Mouse (Mus musculus) CH12.LX (cell line): ENCODE measurements around the gene Ndst2. TPM values are rescaled to one million over a fixed set of nuclear protein-coding genes. Genes with fewer than 3 reads are reported as not detected.

Experiments used
- DNase-seq: peaks from one replicate; pipeline ENCODE4 v3.0.0-alpha.2; 2013; ENCODE audit errors: extremely low read depth
- H3K27ac ChIP-seq: 2 replicates; pipeline ENCODE4 v1.5.1; 2012; ENCODE audit warnings: low read depth, mild to moderate bottlenecking, control low read depth, moderate library complexity; ENCODE audit not compliant: insufficient read depth
- H3K27me3 ChIP-seq: replicated peaks from 2 replicates; pipeline ENCODE3; 2012; ENCODE audit warnings: inconsistent platforms
- H3K36me3 ChIP-seq, 2 experiments: replicated peaks in 1 of 2; 2 replicates each; pipeline versions ENCODE3 to v1.6.1; 2012; ENCODE audit warnings: inconsistent platforms in 1 of 2, low read length in 1 of 2, mild to moderate bottlenecking in 1 of 2, mixed read lengths in 1 of 2, moderate library complexity in 1 of 2; ENCODE audit not compliant: control insufficient read depth in 1 of 2, insufficient read depth in 1 of 2
- H3K4me1 ChIP-seq, 2 experiments: 2 replicates each; pipeline ENCODE4 v1.6.1; 2012; ENCODE audit warnings: inconsistent platforms in 1 of 2, moderate library complexity in 1 of 2; ENCODE audit not compliant: insufficient read depth in 2 of 2, control insufficient read depth in 1 of 2
- H3K4me2 ChIP-seq: 2 replicates; pipeline ENCODE4 v1.6.1; 2012; ENCODE audit warnings: low read depth, mild to moderate bottlenecking, control low read depth; ENCODE audit not compliant: poor library complexity, insufficient read depth, severe bottlenecking
- H3K4me3 ChIP-seq, 3 experiments: fragments of 150-350 bp in 1 of 3; sonication (generic) in 1 of 3; replicated peaks in 1 of 3; 2 replicates each; pipeline versions ENCODE3 to v1.5.1; 2011 to 2012; ENCODE audit warnings: low read depth in 2 of 3, low read length in 2 of 3, mild to moderate bottlenecking in 2 of 3, moderate library complexity in 2 of 3, control low read depth in 1 of 3, improper control_type of control experiment in 1 of 3, inconsistent platforms in 1 of 3, mixed read lengths in 1 of 3; ENCODE audit not compliant: poor library complexity in 1 of 3
- H3K79me2 ChIP-seq: replicated peaks from 2 replicates; pipeline ENCODE4 v1.6.1; 2012; ENCODE audit warnings: mild to moderate bottlenecking, moderate library complexity; ENCODE audit not compliant: control insufficient read depth, poor library complexity, insufficient read depth, severe bottlenecking; ENCODE audit errors: extremely low read depth
- H3K9ac ChIP-seq: 2 replicates; pipeline ENCODE4 v1.6.1; 2012; ENCODE audit warnings: low read depth, mild to moderate bottlenecking, control low read depth, moderate library complexity; ENCODE audit not compliant: insufficient read depth
- H3K9me3 ChIP-seq: replicated peaks from 2 replicates; pipeline ENCODE3; 2012; ENCODE audit warnings: low read length, inconsistent platforms, mixed read lengths
- CHD2 ChIP-seq: IDR thresholded peaks from 2 replicates; pipeline ENCODE4 v1.6.1; 2011; ENCODE audit warnings: low read length, improper control_type of control experiment
- CTCF ChIP-seq, 2 experiments: IDR thresholded peaks in 1 of 2; conservative IDR thresholded peaks in 1 of 2; 2 replicates each; pipeline ENCODE4 v1.5.1; 2011 to 2012; ENCODE audit warnings: low read depth in 2 of 2, low read length in 2 of 2, improper control_type of control experiment in 1 of 2, inconsistent platforms in 1 of 2, mild to moderate bottlenecking in 1 of 2, moderate library complexity in 1 of 2
- ELF1 ChIP-seq: IDR thresholded peaks from 2 replicates; pipeline ENCODE4 v1.6.1; 2014; ENCODE audit warnings: low read depth, mild to moderate bottlenecking, inconsistent platforms, low read length, improper control_type of control experiment
- IRF4 ChIP-seq: IDR thresholded peaks from 2 replicates; pipeline ENCODE4 v1.6.1; 2014; ENCODE audit warnings: low read depth, mild to moderate bottlenecking, inconsistent platforms, low read length, improper control_type of control experiment
- JUN ChIP-seq: IDR thresholded peaks from 2 replicates; pipeline ENCODE4 v1.6.1; 2011; ENCODE audit warnings: low read depth, mild to moderate bottlenecking, low read length, improper control_type of control experiment, moderate library complexity; ENCODE audit not compliant: insufficient read depth
- KAT2A ChIP-seq: IDR thresholded peaks from 2 replicates; pipeline ENCODE4 v1.6.1; 2012; ENCODE audit warnings: low read length, improper control_type of control experiment, inconsistent platforms; ENCODE audit not compliant: insufficient replicate concordance
- MAFK ChIP-seq: IDR thresholded peaks from 2 replicates; pipeline ENCODE4 v1.6.1; 2011; ENCODE audit warnings: low read length, improper control_type of control experiment; ENCODE audit not compliant: insufficient replicate concordance
- MAX ChIP-seq: IDR thresholded peaks from 2 replicates; pipeline ENCODE4 v1.6.1; 2011; ENCODE audit warnings: low read length, improper control_type of control experiment
- MYC ChIP-seq: IDR thresholded peaks from 2 replicates; pipeline ENCODE4 v1.6.1; 2011; ENCODE audit warnings: low read depth, mild to moderate bottlenecking, improper control_type of control experiment, low read length
- NELFE ChIP-seq: IDR thresholded peaks from 2 replicates; pipeline ENCODE4 v1.6.1; 2011; ENCODE audit warnings: low read depth, low read length, improper control_type of control experiment
- PAX5 ChIP-seq: IDR thresholded peaks from 2 replicates; pipeline ENCODE4 v1.6.1; 2012; ENCODE audit warnings: low read length, inconsistent platforms, mixed read lengths
- POLR2AphosphoS2 ChIP-seq: IDR thresholded peaks from 2 replicates; pipeline ENCODE4 v1.6.1; 2011; ENCODE audit warnings: low read depth, low read length, improper control_type of control experiment
- RAD21 ChIP-seq: IDR thresholded peaks from 2 replicates; pipeline ENCODE4 v1.6.1; 2011; ENCODE audit warnings: low read depth, mild to moderate bottlenecking, low read length, improper control_type of control experiment, moderate library complexity
- RCOR1 ChIP-seq: conservative IDR thresholded peaks from 2 replicates; pipeline ENCODE4 v1.6.1; 2012; ENCODE audit warnings: low read depth, mild to moderate bottlenecking, inconsistent platforms, low read length, improper control_type of control experiment
- SMC3 ChIP-seq: IDR thresholded peaks from 2 replicates; pipeline ENCODE4 v1.6.1; 2011; ENCODE audit warnings: low read depth, low read length, improper control_type of control experiment
- TBP ChIP-seq: conservative IDR thresholded peaks from 2 replicates; pipeline ENCODE4 v1.6.1; 2011; ENCODE audit warnings: low read depth, low read length, improper control_type of control experiment
- TCF12 ChIP-seq: IDR thresholded peaks from 2 replicates; pipeline ENCODE4 v1.6.1; 2014; ENCODE audit warnings: low read depth, mild to moderate bottlenecking, inconsistent platforms, low read length, improper control_type of control experiment
- UBTF ChIP-seq: IDR thresholded peaks from 2 replicates; pipeline ENCODE4 v1.6.1; 2012; ENCODE audit warnings: low read depth, mild to moderate bottlenecking, inconsistent platforms, low read length, improper control_type of control experiment, moderate library complexity
- USF1 ChIP-seq: IDR thresholded peaks from 2 replicates; pipeline ENCODE4 v1.6.1; 2014; ENCODE audit warnings: low read depth, mild to moderate bottlenecking, inconsistent platforms, low read length, improper control_type of control experiment
- ZC3H11A ChIP-seq: IDR thresholded peaks from 2 replicates; pipeline ENCODE4 v1.6.1; 2012; ENCODE audit warnings: low read depth, mild to moderate bottlenecking, inconsistent platforms, low read length, improper control_type of control experiment
- ZKSCAN1 ChIP-seq: IDR thresholded peaks from 2 replicates; pipeline ENCODE4 v1.6.1; 2012; ENCODE audit warnings: low read depth, inconsistent platforms, low read length, improper control_type of control experiment, borderline replicate concordance
- ZMIZ1 ChIP-seq: IDR thresholded peaks from 2 replicates; pipeline ENCODE4 v1.6.1; 2012; ENCODE audit warnings: low read depth, mild to moderate bottlenecking, inconsistent platforms, low read length, improper control_type of control experiment
- dilution Hi-C: fragments of 300-500 bp; cut with MboI; formaldehyde crosslinking; loops from 2 replicates; pipeline ENCODE4 v1.14.3; 2020; ENCODE audit warnings: low sequenced_read_pairs; ENCODE audit not compliant: extremely low pct_unique_long_range_greater_than_20kb, extremely low pct_ligation_motif_present
- in situ Hi-C: fragments of 300-500 bp; cut with MboI; formaldehyde crosslinking; loops from 3 replicates; pipeline ENCODE4 v1.14.3; 2019; ENCODE audit warnings: low sequenced_read_pairs, low pct_ligation_motif_present, low pct_unique_long_range_greater_than_20kb, mixed read lengths
- polyA plus RNA-seq: library from polyadenylated mRNA; unstranded; fragments of >175 nt; gene quantifications from 2 replicates; pipeline ENCODE4 v1.2.1, GENCODE M21; 2012; ENCODE audit warnings: low read depth; ENCODE audit not compliant: insufficient read length
- total RNA-seq, 2 experiments: library from RNA; depleted of rRNA; stranded (reverse); fragments of 300-350 nt in 1 of 2; fragments of >200 nt in 1 of 2; gene quantifications; 2 replicates each; pipeline ENCODE4 v1.2.3; 2012 to 2014

The Ndst2 gene
- total and polyA plus RNA-seq, 3 experiments: 11.4 to 18.0 (median 17.8) TPM

DNA sequence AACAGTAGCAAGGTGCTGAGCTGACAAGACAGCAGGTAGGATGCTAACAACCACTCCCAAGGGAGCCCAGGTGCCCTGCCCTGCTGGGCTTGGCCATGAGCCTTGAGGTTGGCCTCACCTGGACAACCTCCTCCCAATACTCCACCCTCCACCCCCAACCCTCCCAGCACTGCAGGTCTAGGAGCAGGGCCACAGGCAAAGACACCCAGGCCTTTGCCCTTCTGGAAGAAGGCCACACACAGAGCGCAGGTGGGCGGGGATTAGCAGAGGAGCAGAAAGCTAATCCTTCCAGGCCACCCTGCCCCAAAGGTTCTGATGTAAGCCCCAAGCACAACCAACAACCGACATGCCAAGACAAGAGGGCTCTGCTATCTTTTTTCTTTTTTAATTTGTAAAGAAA, 39.0 kb upstream of the Ndst2 start:
- dilution Hi-C loops: no loop called here
- no peak for TF ChIP-seq ZC3H11A
- TF ChIP-seq ZMIZ1: no peak
- no peak for TF ChIP-seq USF1
- Histone ChIP-seq H3K9me3 (no peaks in the 10 kb centered on the region), H3K79me2 (peaks cover 3% of the 10 kb centered on the region), H3K9ac (no peak overlapping the region), H3K27me3 (no peaks in the 10 kb centered on the region), H3K4me3 (no peak overlapping the region), H3K36me3 (peaks cover 23 to 79% of the 10 kb centered on the region in 2 experiments), H3K4me2 (no peak overlapping the region), H3K4me1 (peaks cover 0 to 34% of the 10 kb centered on the region in 2 experiments; a peak in 2 of 4 replicates), H3K27ac (no peak overlapping the region)
- DNase-seq: no peak
- in situ Hi-C loops: no loop called here

GRCm38 (mm10) chr14:20772808-20773207, 38.4 kb upstream of the Ndst2 start:
- H3K4me3 ChIP-seq: no peak overlapping the region
- DNase-seq: no peak
- H3K9ac ChIP-seq: no peak overlapping the region
- peaks cover 21 to 79% of the 10 kb centered on the region in 2 experiments for H3K36me3 ChIP-seq
- dilution Hi-C loops: no loop called here
- TF ChIP-seq CTCF (conservative IDR thresholded peaks at IDR 0.05 in 1 of 2, IDR thresholded peaks at IDR 0.05 in 1 of 2; ENCODE audit: low read depth in 2 of 2, low read length in 2 of 2) (no peak), UBTF (no peak), TCF12 (no peak), RCOR1 (no peak), TBP (no peak), MAFK (no peak), NELFE (no peak), RAD21 (no peak), KAT2A (no peak)
- TF ChIP-seq, all 38 proteins: peak for 0
- H3K27ac ChIP-seq: no peak overlapping the region
- no peaks in the 10 kb centered on the region for H3K27me3 ChIP-seq
- in situ Hi-C loops: no loop called here
- peaks cover 3% of the 10 kb centered on the region for H3K79me2 ChIP-seq
- no peaks in the 10 kb centered on the region for H3K9me3 ChIP-seq
- peaks cover 0 to 34% of the 10 kb centered on the region in 2 experiments; a peak in 2 of 4 replicates for H3K4me1 ChIP-seq
- no peak overlapping the region for H3K4me2 ChIP-seq

DNA sequence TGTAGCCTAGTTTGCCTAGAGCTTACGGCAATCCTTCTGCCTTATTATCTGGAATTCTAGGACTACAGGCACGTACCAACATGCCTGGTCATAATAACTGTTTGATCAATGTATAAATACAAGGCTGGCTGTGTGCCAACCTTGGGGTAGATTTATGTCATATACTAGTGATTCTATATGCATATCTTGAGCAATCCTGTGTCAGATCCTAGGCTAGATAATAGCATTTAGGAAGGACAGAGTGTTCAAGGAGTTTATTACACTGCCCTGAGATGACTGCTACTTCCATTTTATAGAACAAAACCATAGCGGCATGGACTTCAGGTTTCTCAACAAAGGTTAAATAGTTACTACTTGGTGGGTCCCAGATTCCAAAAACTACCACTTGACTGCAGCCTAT, 37.6 kb upstream of the Ndst2 start:
- Histone ChIP-seq H3K4me2 (no peak overlapping the region), H3K79me2 (peaks cover 3% of the 10 kb centered on the region), H3K9me3 (no peaks in the 10 kb centered on the region), H3K4me3 (no peak overlapping the region), H3K4me1 (peaks cover 0 to 34% of the 10 kb centered on the region in 2 experiments; a peak in 2 of 4 replicates), H3K9ac (no peak overlapping the region), H3K36me3 (peaks cover 17 to 80% of the 10 kb centered on the region in 2 experiments), H3K27me3 (no peaks in the 10 kb centered on the region), H3K27ac (no peak overlapping the region)
- DNase-seq: no peak
- TF ChIP-seq ZKSCAN1 (no peak), CTCF (conservative IDR thresholded peaks at IDR 0.05 in 1 of 2, IDR thresholded peaks at IDR 0.05 in 1 of 2; ENCODE audit: low read depth in 2 of 2, low read length in 2 of 2) (no peak), CHD2 (no peak), IRF4 (no peak), NELFE (no peak), KAT2A (no peak), SMC3 (no peak), JUN (no peak), TCF12 (no peak), POLR2AphosphoS2 (no peak), MYC (no peak), ELF1 (no peak), PAX5 (no peak), RCOR1 (no peak), RAD21 (no peak), ZC3H11A (no peak), UBTF (no peak), MAX (no peak)
- in situ Hi-C loops: no loop called here
- dilution Hi-C loops: no loop called here
